ENCODE assay signal across 13 mouse cellular contexts in genomic region chr11:95516491-95516911, GRCm38 (mm10). TPM values are rescaled to one million over a fixed set of nuclear protein-coding genes. Genes with fewer than 3 reads are reported as not detected.
DNase-seq lines count a peak whose midpoint lies in the region; ATAC-seq and TF ChIP-seq lines count a peak whose summit lies in the region.
"Had no signal": no experiment of that assay in that cellular context is flagged by ENCODE, and none has a peak within 500 bp of the region (broad histone marks: within the 10 kb centered on the region; RNA-seq: fewer than 3 reads in every experiment).

No protein-coding gene starts in this region.

- 4% methylated on average over 5 of the region's 5 CpGs for whole genome bisulfite sequencing in forebrain, embryonic 11.5 days
- WGBS in midbrain, embryonic 13.5 days: 3% methylated on average over 5 of the region's 5 CpGs
- WGBS in kidney, embryonic 14.5 days: 2% methylated on average over 5 of the region's 5 CpGs

- H3K27me3 ChIP-seq in forebrain, embryonic 11.5 days (ENCODE audit: control insufficient read depth, insufficient read depth, low read length): peaks cover 38% of the 10 kb centered on the region
- H3K27me3 ChIP-seq in midbrain, embryonic 13.5 days: peaks cover 59% of the 10 kb centered on the region
- H3K27me3 ChIP-seq in kidney, embryonic 14.5 days (ENCODE audit: control insufficient read depth, insufficient read depth, low read length): peaks cover 33% of the 10 kb centered on the region

- no peaks in the 10 kb centered on the region for H3K9me3 ChIP-seq in forebrain, embryonic 11.5 days (ENCODE audit: control insufficient read depth, low read length)
- H3K9me3 ChIP-seq in midbrain, embryonic 13.5 days: no peaks in the 10 kb centered on the region
- H3K9me3 ChIP-seq in kidney, embryonic 14.5 days (ENCODE audit: control insufficient read depth, low read length): no peaks in the 10 kb centered on the region
- H3K9me3 ChIP-seq: G1E; heart, embryonic 12.5 days; hindbrain, embryonic 15.5 days; lung, embryonic 15.5 days had no signal

- H3K27ac ChIP-seq in forebrain, embryonic 11.5 days (ENCODE audit: low read depth, low read length): no peak overlapping the region
- peak overlapping the region; percentile 44; the same call in 1 of the 2 replicates for H3K27ac ChIP-seq in midbrain, embryonic 13.5 days
- no peak overlapping the region for H3K27ac ChIP-seq in kidney, embryonic 14.5 days (ENCODE audit: low read depth, low read length)
- H3K27ac ChIP-seq: hindbrain, embryonic 15.5 days; lung, embryonic 15.5 days had no signal

- ATAC-seq in forebrain, embryonic 11.5 days (replicated peaks; ENCODE audit: low FRiP score): no peak
- no peak for ATAC-seq in midbrain, embryonic 13.5 days
- ATAC-seq in megakaryocyte-erythroid progenitor cell, adult 5-6 weeks (replicated peaks; ENCODE audit: low FRiP score, low TSS enrichment, poor library complexity, severe bottlenecking): no peak
- no peak for ATAC-seq in kidney, embryonic 14.5 days (ENCODE audit: low FRiP score, low TSS enrichment)

- H3K9ac ChIP-seq in forebrain, embryonic 11.5 days (ENCODE audit: low read length): no peak overlapping the region
- H3K9ac ChIP-seq in midbrain, embryonic 13.5 days (replicated peaks): peak overlapping the region; percentile 23; the same call in 1 of the 2 replicates
- H3K9ac ChIP-seq in kidney, embryonic 14.5 days (ENCODE audit: low read depth, low read length): no peak overlapping the region
- H3K9ac ChIP-seq: heart, embryonic 12.5 days; hindbrain, embryonic 15.5 days; lung, embryonic 15.5 days had no signal

- no peak for TF ChIP-seq CTCF in brain, embryonic 14.5 days (IDR thresholded peaks at IDR 0.05; ENCODE audit: borderline replicate concordance, extremely low read depth, insufficient read depth, insufficient read length)

- DNase-seq in kidney, postnatal 4 days: peak; percentile 54 to 63
- no peak for DNase-seq in kidney, postnatal 36 days
- DNase-seq in brain, embryonic 14.5 days (ENCODE audit: low read depth): peak; percentile 44
- DNase-seq in forebrain, embryonic 11.5 days (ENCODE audit: low spot score): no peak
- DNase-seq in spleen, adult 12 weeks (ENCODE audit: low spot score): no peak
- DNase-seq: right cerebral cortex, postnatal 14 days had no signal

- peaks cover 29% of the 10 kb centered on the region for H3K4me1 ChIP-seq in forebrain, embryonic 11.5 days (replicated peaks; ENCODE audit: control insufficient read depth, insufficient read depth, low read length)
- H3K4me1 ChIP-seq in midbrain, embryonic 13.5 days (replicated peaks): peaks cover 57% of the 10 kb centered on the region
- peaks cover 21% of the 10 kb centered on the region for H3K4me1 ChIP-seq in kidney, embryonic 14.5 days (ENCODE audit: control insufficient read depth, insufficient read depth, low read length)

- H3K4me3 ChIP-seq in forebrain, embryonic 11.5 days (ENCODE audit: low read depth, low read length): no peak overlapping the region
- H3K4me3 ChIP-seq in midbrain, embryonic 13.5 days (replicated peaks): no peak overlapping the region
- no peak overlapping the region for H3K4me3 ChIP-seq in kidney, embryonic 14.5 days (ENCODE audit: low read length)
- H3K4me3 ChIP-seq: heart, embryonic 12.5 days; hindbrain, embryonic 15.5 days; lung, embryonic 15.5 days had no signal

- no peaks in the 10 kb centered on the region for H3K36me3 ChIP-seq in forebrain, embryonic 11.5 days (ENCODE audit: control insufficient read depth, insufficient read depth, low read length)
- no peaks in the 10 kb centered on the region for H3K36me3 ChIP-seq in midbrain, embryonic 13.5 days
- no peaks in the 10 kb centered on the region for H3K36me3 ChIP-seq in kidney, embryonic 14.5 days (ENCODE audit: control insufficient read depth, insufficient read depth, low read length)
- H3K36me3 ChIP-seq: G1E; heart, embryonic 12.5 days; hindbrain, embryonic 15.5 days; lung, embryonic 15.5 days had no signal

- H3K4me2 ChIP-seq in forebrain, embryonic 11.5 days (ENCODE audit: low read depth, low read length, severe bottlenecking): peak overlapping the region; percentile 6; the same call in 1 of the 2 replicates
- no peak overlapping the region for H3K4me2 ChIP-seq in midbrain, embryonic 13.5 days (replicated peaks)
- H3K4me2 ChIP-seq in kidney, embryonic 14.5 days (replicated peaks; ENCODE audit: low read depth, low read length): no peak overlapping the region
- H3K4me2 ChIP-seq: heart, embryonic 12.5 days; hindbrain, embryonic 15.5 days; lung, embryonic 15.5 days had no signal

- TF ChIP-seq POLR2A in brain, embryonic 14.5 days (IDR thresholded peaks at IDR 0.05; ENCODE audit: borderline replicate concordance, extremely low read depth, insufficient read depth, insufficient read length, poor library complexity, severe bottlenecking): no peak

RNA-seq across cellular contexts. Expression of gene Nxph3, which starts 2.1 kb away (rescaled TPM):
- 9.2 and 15.6 TPM in 2 replicates for polyA plus RNA-seq in brain, embryonic 14.5 days (2012; rRNA removed)
- 0.25 and 0.28 TPM in 2 replicates for polyA plus RNA-seq in forebrain, embryonic 11.5 days (2014; fragmentation: Nextera tagmentation; extraction: Ambion mirVana)
- polyA plus RNA-seq in midbrain, embryonic 13.5 days (2015; fragmentation: Nextera tagmentation; extraction: Ambion mirVana): 1.2 and 1.9 TPM in 2 replicates
- total RNA-seq in megakaryocyte-erythroid progenitor cell, adult 5-6 weeks (2014; fragmentation: Nextera tagmentation): not detected in 2 replicates
- total RNA-seq in megakaryocyte-erythroid progenitor cell, adult 5-6 weeks (2017): not detected in 2 replicates
- polyA plus RNA-seq in kidney, embryonic 14.5 days (2014; fragmentation: Nextera tagmentation; extraction: Ambion mirVana): 0.51 and 0.59 TPM in 2 replicates
- polyA plus RNA-seq: G1E had no signal

Comparison
In these comparisons a context has a peak if more than half of its experiments do, and no peak if none do; other contexts are left out.
1. DNase-seq: peak in kidney, postnatal 4 days (2 of 2) and brain, embryonic 14.5 days (single experiment); none in kidney, postnatal 36 days (0 of 2), forebrain, embryonic 11.5 days (single experiment) and spleen, adult 12 weeks (single experiment).